Mouse (Mus musculus) neural tube, embryonic 12.5 days (tissue): Measurements from ENCODE around the gene Icmt. TPM values are rescaled to one million over a fixed set of nuclear protein-coding genes. Genes with fewer than 3 reads are reported as not detected.

Experiments
- ATAC-seq: fragments of 200-750 bp; cut with Nextera tagmentation; 2 replicates; pipeline ENCODE4 v1.8.0; 2017; ENCODE audit warnings: low read depth, mild to moderate bottlenecking, moderate TSS enrichment, moderate library complexity; ENCODE audit not compliant: low FRiP score
- H3K27ac ChIP-seq: fragments of 300-500 bp; sonication (generic); 2 replicates; pipeline ENCODE4 v1.5.1; 2016
- H3K27me3 ChIP-seq: fragments of 300-500 bp; sonication (generic); replicated peaks from 2 replicates; pipeline ENCODE4 v1.6.1; 2016; ENCODE audit warnings: mild to moderate bottlenecking
- H3K36me3 ChIP-seq: fragments of 300-500 bp; sonication (generic); 2 replicates; pipeline ENCODE4 v1.6.1; 2016; ENCODE audit warnings: mild to moderate bottlenecking
- H3K4me1 ChIP-seq: fragments of 300-500 bp; sonication (generic); 2 replicates; pipeline ENCODE4 v1.6.1; 2016
- H3K4me2 ChIP-seq: fragments of 300-500 bp; sonication (generic); replicated peaks from 2 replicates; pipeline ENCODE4 v1.6.1; 2016; ENCODE audit warnings: mild to moderate bottlenecking
- H3K4me3 ChIP-seq: fragments of 300-500 bp; sonication (generic); 2 replicates; pipeline ENCODE4 v1.5.1; 2016
- H3K9ac ChIP-seq: fragments of 300-500 bp; sonication (generic); 2 replicates; pipeline ENCODE4 v1.6.1; 2016; ENCODE audit warnings: mild to moderate bottlenecking
- H3K9me3 ChIP-seq: fragments of 300-500 bp; sonication (generic); 2 replicates; pipeline ENCODE4 v1.6.1; 2016; ENCODE audit warnings: mild to moderate bottlenecking
- WGBS: fragments of 180-500 bp; shearing (Covaris S2); methylation state at CpG from one replicate; pipeline ENCODE4 v1.1.7; 2016; 5-methylcytosine and 5-hydroxymethylcytosine counted together
- polyA plus RNA-seq: library from polyadenylated mRNA; unstranded; fragments of >200 nt; fragmentation: Nextera tagmentation; extraction: Ambion mirVana; gene quantifications from 2 replicates; pipeline ENCODE4 v1.2.1, GENCODE M21; 2016

Gene Icmt
- polyA plus RNA-seq, 1 experiment from 2014 or later: 23.0 TPM

GRCm38 (mm10) chr4:152266236-152266895 lies 30.7 kb upstream of the Icmt start:
- Histone ChIP-seq H3K4me3 (no peak overlapping the region), H3K27ac (no peak overlapping the region), H3K36me3 (no peaks in the 10 kb centered on the region; the same call in 1 of the 2 replicates), H3K9ac (no peak overlapping the region), H3K27me3 (no peaks in the 10 kb centered on the region), H3K4me1 (peaks cover 17% of the 10 kb centered on the region), H3K9me3 (no peaks in the 10 kb centered on the region), H3K4me2 (no peak overlapping the region)
- WGBS: 72% methylated on average over 10 of the region's 10 CpGs
- ATAC-seq: no peak

GRCm38 (mm10) chr4:152267748-152268369 lies 29.2 kb upstream of the Icmt start:
- Histone ChIP-seq H3K4me1 (peaks cover 27% of the 10 kb centered on the region), H3K9ac (no peak overlapping the region), H3K27me3 (peaks cover 9% of the 10 kb centered on the region; the same call in 1 of the 2 replicates), H3K9me3 (no peaks in the 10 kb centered on the region), H3K36me3 (no peaks in the 10 kb centered on the region; the same call in 1 of the 2 replicates), H3K4me2 (no peak overlapping the region), H3K27ac (no peak overlapping the region), H3K4me3 (no peak overlapping the region)
- 74% methylated on average over 13 of the region's 13 CpGs for WGBS
- ATAC-seq: no peak

- Histone ChIP-seq H3K4me2 (no peak overlapping the region), H3K36me3 (no peaks in the 10 kb centered on the region; the same call in 1 of the 2 replicates), H3K9me3 (no peaks in the 10 kb centered on the region), H3K9ac (no peak overlapping the region), H3K27ac (no peak overlapping the region), H3K4me1 (peaks cover 36% of the 10 kb centered on the region), H3K4me3 (no peak overlapping the region), H3K27me3 (peaks cover 28% of the 10 kb centered on the region)
- ATAC-seq: no peak
- 88% methylated on average over 13 of the region's 13 CpGs for WGBS
These were observed 27.1 kb upstream of the Icmt start for GRCm38 (mm10) chr4:152269967-152270366.

- Histone ChIP-seq H3K9me3 (no peaks in the 10 kb centered on the region), H3K27ac (no peak overlapping the region), H3K4me2 (no peak overlapping the region), H3K4me1 (peaks cover 38% of the 10 kb centered on the region), H3K36me3 (no peaks in the 10 kb centered on the region; the same call in 1 of the 2 replicates), H3K9ac (no peak overlapping the region), H3K27me3 (peaks cover 35% of the 10 kb centered on the region), H3K4me3 (no peak overlapping the region)
- 73% methylated on average over 9 of the region's 9 CpGs for WGBS
- ATAC-seq: no peak
These were observed 26.4 kb upstream of the Icmt start for GRCm38 (mm10) chr4:152270599-152270998.

GRCm38 (mm10) chr4:152271334-152271733 lies 25.7 kb upstream of the Icmt start:
- Histone ChIP-seq H3K9ac (no peak overlapping the region), H3K27ac (no peak overlapping the region), H3K4me3 (no peak overlapping the region), H3K4me1 (peaks cover 38% of the 10 kb centered on the region), H3K36me3 (no peaks in the 10 kb centered on the region; the same call in 1 of the 2 replicates), H3K9me3 (no peaks in the 10 kb centered on the region), H3K27me3 (peaks cover 42% of the 10 kb centered on the region), H3K4me2 (no peak overlapping the region)
- WGBS: 89% methylated on average over 11 of the region's 11 CpGs
- no peak for ATAC-seq

GRCm38 (mm10) chr4:152272006-152272405 lies 25.0 kb upstream of the Icmt start:
- no peak overlapping the region for H3K4me2 ChIP-seq
- H3K4me1 ChIP-seq: peaks cover 38% of the 10 kb centered on the region
- H3K4me3 ChIP-seq: no peak overlapping the region
- no peak for ATAC-seq
- no peak overlapping the region for H3K27ac ChIP-seq
- no peaks in the 10 kb centered on the region; the same call in 1 of the 2 replicates for H3K36me3 ChIP-seq
- peaks cover 49% of the 10 kb centered on the region for H3K27me3 ChIP-seq
- WGBS: 72% methylated on average over 7 of the region's 7 CpGs
- H3K9me3 ChIP-seq: no peaks in the 10 kb centered on the region
- H3K9ac ChIP-seq: no peak overlapping the region

GRCm38 (mm10) chr4:152272449-152273049 lies 24.5 kb upstream of the Icmt start:
- H3K9ac ChIP-seq: no peak overlapping the region
- H3K4me2 ChIP-seq: no peak overlapping the region
- no peak overlapping the region for H3K27ac ChIP-seq
- H3K4me3 ChIP-seq: no peak overlapping the region
- peak; percentile 18; the same call in 1 of the 2 replicates for ATAC-seq
- 48% methylated on average over 9 of the region's 9 CpGs for WGBS
- H3K9me3 ChIP-seq: no peaks in the 10 kb centered on the region
- peaks cover 51% of the 10 kb centered on the region for H3K27me3 ChIP-seq
- H3K36me3 ChIP-seq: no peaks in the 10 kb centered on the region; the same call in 1 of the 2 replicates
- H3K4me1 ChIP-seq: peaks cover 34% of the 10 kb centered on the region

GRCm38 (mm10) chr4:152273191-152273590 lies 23.8 kb upstream of the Icmt start:
- Histone ChIP-seq H3K4me3 (no peak overlapping the region), H3K27ac (no peak overlapping the region), H3K4me2 (peak overlapping the region; percentile 95), H3K27me3 (peaks cover 51% of the 10 kb centered on the region), H3K36me3 (no peaks in the 10 kb centered on the region; the same call in 1 of the 2 replicates), H3K4me1 (peaks cover 32% of the 10 kb centered on the region), H3K9ac (no peak overlapping the region), H3K9me3 (no peaks in the 10 kb centered on the region)
- ATAC-seq: no peak
- 24% methylated on average over 3 of the region's 3 CpGs for WGBS

- H3K27me3 ChIP-seq: peaks cover 53% of the 10 kb centered on the region
- H3K4me3 ChIP-seq: peak within 1 kb of the TSS; percentile 56
- WGBS: under 1% methylated on average over 40 of the region's 48 CpGs
- peak within 1 kb of the TSS; percentile 42 for H3K27ac ChIP-seq
- H3K36me3 ChIP-seq: no peaks in the 10 kb centered on the region; the same call in 1 of the 2 replicates
- peak within 1 kb of the TSS; percentile 75 for H3K9ac ChIP-seq
- ATAC-seq: peak; percentile 51
- peak within 1 kb of the TSS; percentile 95 for H3K4me2 ChIP-seq
- peaks cover 32% of the 10 kb centered on the region for H3K4me1 ChIP-seq
- H3K9me3 ChIP-seq: no peaks in the 10 kb centered on the region
These were observed 23.3 kb upstream of the Icmt start, which contains the start of gene Gpr153 for GRCm38 (mm10) chr4:152273621-152274236. Gene Gpr153, plus strand, starts transcription at chr4:152274232.

GRCm38 (mm10) chr4:152274681-152275131 lies 22.3 kb upstream of the Icmt start:
- Histone ChIP-seq H3K4me3 (peak overlapping the region; percentile 56), H3K9me3 (no peaks in the 10 kb centered on the region), H3K27me3 (peaks cover 60% of the 10 kb centered on the region), H3K4me2 (peak overlapping the region; percentile 95), H3K27ac (no peak overlapping the region), H3K36me3 (no peaks in the 10 kb centered on the region; the same call in 1 of the 2 replicates), H3K9ac (peak overlapping the region; percentile 75), H3K4me1 (peaks cover 32% of the 10 kb centered on the region)
- WGBS: 2% methylated on average over 20 of the region's 20 CpGs
- ATAC-seq: 0 out of 2 replicates have a peak, but pooled peaks have one; percentile 32

- no peak for ATAC-seq
These were observed 20.4 kb upstream of the Icmt start for GRCm38 (mm10) chr4:152276389-152277347.

More at GRCm38 (mm10) chr4:152276389-152277347, 20.4 kb upstream of the Icmt start:
- no peak overlapping the region for H3K27ac ChIP-seq
- H3K4me1 ChIP-seq: peaks cover 32% of the 10 kb centered on the region
- no peaks in the 10 kb centered on the region for H3K9me3 ChIP-seq
- peaks cover 80% of the 10 kb centered on the region for H3K27me3 ChIP-seq
- H3K36me3 ChIP-seq: no peaks in the 10 kb centered on the region
- WGBS: 54% methylated on average over 10 of the region's 10 CpGs
- no peak overlapping the region for H3K9ac ChIP-seq
- H3K4me3 ChIP-seq: no peak overlapping the region
- no peak overlapping the region for H3K4me2 ChIP-seq
